Mouse (Mus musculus) Patski (cell line): ENCODE data around the gene Ing2. TPM values are rescaled to one million over a fixed set of nuclear protein-coding genes. Genes with fewer than 3 reads are reported as not detected.

Experiments
- ATAC-seq: fragments of 100-300 bp; one replicate; pipeline ENCODE4 v1.8.0; 2021
- CTCF ChIA-PET: fragments of 350-600 bp; sonication (Branson Sonifier 250); formaldehyde crosslinking; loops from one replicate; lab custom pipeline; 2022; ENCODE audit warnings: inconsistent platforms; lab: Charles Lee
- POLR2A ChIA-PET: fragments of 350-600 bp; sonication (Branson Sonifier 250); formaldehyde crosslinking; loops from one replicate; lab custom pipeline; 2022; ENCODE audit warnings: antibody characterized with exemption, inconsistent platforms; lab: Charles Lee
- DNase-seq: peaks from one replicate; pipeline ENCODE4 v3.0.0-alpha.2; 2011; ENCODE audit warnings: low read depth, low spot score
- H3K27me3 ChIP-seq: fragments of 371-371 bp; one replicate; pipeline ENCODE4 v1.5.1; 2021
- CTCF ChIP-seq: fragments of 100-300 bp; IDR thresholded peaks from one replicate; pipeline ENCODE4 v1.5.1; 2021
- in situ Hi-C: fragments of 300-500 bp; cut with MboI; formaldehyde crosslinking; loops from 3 replicates; pipeline ENCODE4 v1.11.1; 2018; ENCODE audit warnings: low pct_unique_long_range_greater_than_20kb, mixed read lengths
- polyA plus RNA-seq: library from polyadenylated mRNA; unstranded; gene quantifications from one replicate; pipeline ENCODE4 v1.2.3, GENCODE M21; 2021

Ing2 gene
- polyA plus RNA-seq = 27.2 TPM

DNA sequence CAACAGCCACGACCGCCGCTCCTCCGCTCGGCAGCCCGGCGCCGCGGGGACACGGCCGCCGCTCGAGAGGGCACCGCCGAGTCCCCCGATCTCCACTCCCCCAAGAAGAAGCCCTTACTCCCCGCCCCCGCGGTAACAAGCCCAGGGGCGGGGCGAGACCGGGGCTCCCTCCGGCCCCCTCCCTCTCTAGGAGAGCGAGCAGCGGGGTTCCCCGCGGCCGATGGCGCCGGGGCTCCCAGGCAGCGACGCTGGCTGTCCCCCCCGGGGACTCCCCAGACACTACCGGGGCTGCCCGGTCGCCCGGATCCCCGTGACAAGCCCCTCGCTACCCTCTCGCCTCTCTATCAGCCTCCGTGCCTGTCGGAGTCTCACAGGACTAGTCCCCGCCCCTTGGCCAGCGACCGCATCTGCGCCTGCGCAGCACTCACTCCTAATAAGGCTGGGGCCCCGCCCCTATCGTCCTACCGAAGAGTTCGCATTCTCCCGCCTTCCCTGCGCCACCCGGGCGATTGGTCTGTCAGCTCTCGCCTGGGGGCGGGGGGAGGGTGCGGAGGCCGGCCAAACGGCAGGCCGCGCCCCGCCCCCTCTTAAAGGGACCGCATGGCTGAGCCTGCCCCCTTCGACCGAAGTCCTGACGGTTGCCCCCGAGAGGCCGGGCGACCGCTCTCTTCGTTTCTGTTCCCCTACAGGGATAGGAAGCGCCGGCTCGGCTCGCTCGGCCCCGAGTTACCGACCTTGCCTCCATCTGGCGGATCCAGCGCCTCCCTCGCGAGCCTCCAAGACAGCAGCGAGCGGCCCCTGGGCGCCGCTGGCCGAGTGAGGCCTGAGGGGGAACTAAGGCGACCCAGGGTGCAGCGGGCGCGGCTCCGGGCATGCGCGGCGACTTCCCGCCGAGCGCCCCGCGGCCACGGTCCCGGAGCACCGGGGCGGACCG lies at the start of gene Ing2:
TSS of gene Ing2 (minus strand) at position 780 of the 934 bp plus-strand sequence.
- no peaks in the 10 kb centered on the region for H3K27me3 ChIP-seq
- ATAC-seq = peak; percentile 79
- ChIA-PET POLR2A (interaction anchor here (0.6 to 0.7 kb wide), 4 partner anchors 11 to 957 kb away, joined by 3 to 4 read pairs (median 4); no protein-coding TSS in a partner anchor), CTCF (no interaction called here)
- no peak for TF ChIP-seq CTCF
- peak; percentile 97 for DNase-seq
- in situ Hi-C loops = loop anchor here (5.0 to 25.0 kb wide), 2 partner anchors 143 to 663 kb away; partner anchors contain the start of genes Rwdd4a and Trappc11

DNA sequence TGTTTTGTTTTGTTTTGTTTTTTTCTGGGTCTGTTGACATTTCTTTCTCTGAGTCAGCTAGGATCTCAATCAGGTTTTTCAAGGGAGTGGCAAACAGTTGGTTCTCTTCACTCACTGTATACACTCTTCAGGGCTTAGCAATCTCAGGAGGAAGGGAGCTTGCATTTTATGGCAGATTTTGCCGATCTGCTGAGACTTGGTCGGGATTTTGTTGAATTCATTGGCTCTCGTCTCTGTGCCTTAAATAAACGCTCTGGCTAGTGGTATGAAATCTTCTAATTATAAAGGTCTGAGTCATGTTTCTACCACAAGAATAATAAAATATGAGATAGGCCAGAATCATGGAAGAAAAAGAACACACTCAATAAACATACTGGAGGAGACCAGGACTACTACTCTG lies 46.3 kb upstream of the Ing2 start:
- ATAC-seq = no peak
- no peaks in the 10 kb centered on the region for H3K27me3 ChIP-seq
- DNase-seq = no peak
- in situ Hi-C loops = no loop called here
- POLR2A ChIA-PET = no interaction called here
- TF ChIP-seq CTCF = no peak
- CTCF ChIA-PET = interaction anchor here (0.7 to 1.9 kb wide), 3 partner anchors 9 to 22 kb away, joined by 3 to 7 read pairs (median 3); no protein-coding TSS in a partner anchor

DNA sequence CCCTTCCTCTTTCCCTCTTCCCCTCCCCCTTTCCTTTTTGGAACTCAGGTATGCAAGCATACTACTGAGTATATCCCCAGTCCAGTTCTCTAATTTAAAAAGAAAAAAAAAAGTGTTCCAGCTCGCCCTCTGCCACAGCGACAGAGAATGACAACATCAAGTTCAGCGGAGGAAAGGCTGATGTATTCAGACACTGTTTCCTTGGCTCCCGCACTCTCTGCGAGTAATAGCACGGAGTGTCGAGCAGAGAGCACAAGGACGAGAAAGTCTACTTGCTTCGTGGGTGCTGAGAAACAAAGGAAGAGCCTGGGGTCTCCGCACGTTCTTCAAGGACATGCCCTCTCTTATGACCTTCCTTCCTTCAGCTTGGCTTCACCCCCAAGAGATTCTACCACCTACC lies 43.3 kb upstream of the Ing2 start:
- H3K27me3 ChIP-seq = no peaks in the 10 kb centered on the region
- no peak for TF ChIP-seq CTCF
- CTCF ChIA-PET = no interaction called here
- DNase-seq (no peak), ATAC-seq (no peak)
- in situ Hi-C loops = no loop called here
- POLR2A ChIA-PET = no interaction called here

DNA sequence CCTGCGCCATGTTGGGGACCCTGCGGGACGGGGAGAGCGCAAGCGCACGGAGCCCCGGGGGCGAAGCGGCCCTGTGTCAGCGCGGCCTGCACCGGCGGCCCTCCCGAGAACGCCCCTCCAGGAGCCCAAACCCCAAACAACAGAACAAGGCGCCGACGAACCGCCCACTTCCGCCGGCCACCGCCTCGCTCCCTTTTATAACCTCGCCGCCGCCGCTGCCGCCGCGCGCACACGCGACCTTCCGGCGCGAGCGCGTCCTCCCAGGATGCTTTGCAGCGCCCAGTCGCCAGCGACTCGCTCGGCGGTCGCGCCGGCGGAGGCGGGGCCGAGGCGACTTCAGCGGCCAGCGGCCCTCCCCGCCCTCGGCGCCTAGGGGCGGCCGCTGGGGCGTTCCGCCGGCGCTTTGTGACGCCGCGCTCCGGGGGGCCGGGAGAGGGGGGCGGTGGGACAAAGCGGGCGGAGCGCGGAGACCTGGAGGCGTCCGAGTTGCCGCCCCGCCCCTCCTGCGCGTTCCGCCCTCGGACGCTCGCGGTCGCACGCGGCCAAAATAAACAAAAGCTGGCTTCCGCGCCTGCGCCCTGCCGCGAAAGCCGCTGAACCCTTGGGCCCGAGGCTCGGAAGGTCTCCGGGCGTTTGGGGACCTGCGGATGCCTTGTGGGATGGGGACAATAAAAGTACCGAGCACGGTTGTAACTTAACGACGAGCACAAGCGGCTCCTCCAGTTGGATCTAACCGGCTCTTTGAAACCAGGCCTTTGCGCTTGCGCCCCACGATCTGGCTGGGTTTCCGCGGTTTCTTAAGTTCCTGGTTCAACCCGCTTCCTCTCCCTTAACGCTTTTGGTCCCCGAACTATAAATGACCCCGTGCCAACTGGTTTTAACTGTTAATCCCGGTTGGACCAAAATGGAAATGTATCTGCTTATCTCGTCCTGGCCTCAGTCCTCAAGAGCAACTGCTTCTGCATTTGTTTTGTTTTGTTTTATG lies 38.7 kb upstream of the Ing2 start, which contains the start of gene Cdkn2aip:
TSS of gene Cdkn2aip (minus strand) at position 172 of the 985 bp plus-strand sequence.
- ChIA-PET POLR2A (no interaction called here), CTCF (no interaction called here)
- TF ChIP-seq CTCF = no peak
- in situ Hi-C loops = no loop called here
- ATAC-seq (peak; percentile 89), DNase-seq (peak; percentile 67)
- no peaks in the 10 kb centered on the region for H3K27me3 ChIP-seq

DNA sequence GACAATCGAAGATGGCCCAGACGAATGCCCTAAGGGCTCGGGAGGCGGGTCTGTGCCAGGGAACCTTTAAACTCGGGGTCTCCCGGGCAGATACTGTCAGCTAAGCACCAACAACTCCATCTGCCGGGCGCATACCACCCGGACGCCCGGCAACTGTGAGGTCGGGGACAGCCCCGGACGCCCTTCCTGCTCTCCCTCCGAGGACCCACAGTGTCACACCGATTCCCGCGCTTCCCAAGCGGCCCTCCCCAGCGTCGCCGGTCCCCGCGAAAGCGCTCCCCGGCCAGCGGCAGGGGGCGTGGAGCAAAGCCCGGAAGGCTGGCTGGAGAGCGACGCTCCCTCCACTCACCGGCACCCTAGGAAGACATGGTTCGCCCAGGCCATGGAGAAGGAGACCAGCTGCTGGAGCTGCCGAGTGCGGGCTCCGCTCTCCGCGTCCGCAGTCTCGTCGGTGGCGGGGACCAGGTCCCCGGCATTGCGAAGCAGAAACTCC lies 37.9 kb upstream of the Ing2 start:
- POLR2A ChIA-PET = no interaction called here
- no peak for DNase-seq
- peak; percentile 41 for ATAC-seq

DNA sequence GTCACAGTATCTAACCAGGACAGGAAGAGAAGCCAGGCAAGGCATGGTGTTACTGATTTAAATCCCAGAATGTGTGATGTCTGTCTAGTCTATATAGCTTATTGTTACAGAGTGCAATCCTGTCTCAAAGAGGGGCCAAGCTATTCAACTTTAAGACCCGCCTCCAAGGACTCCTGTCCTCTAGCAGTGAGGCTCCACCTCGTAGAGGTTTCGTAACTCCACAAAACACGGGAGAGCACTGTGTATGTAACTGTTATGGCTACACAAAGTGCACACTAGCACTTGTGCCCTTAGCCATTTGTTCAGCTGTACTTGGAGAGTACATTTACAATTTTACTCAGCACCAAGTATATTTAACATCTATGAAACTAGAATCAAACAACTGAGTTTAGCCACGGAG lies 32.8 kb upstream of the Ing2 start:
- no peak for ATAC-seq
- TF ChIP-seq CTCF = no peak
- no peak for DNase-seq
- no peaks in the 10 kb centered on the region for H3K27me3 ChIP-seq
- POLR2A ChIA-PET = no interaction called here
- in situ Hi-C loops = no loop called here
- CTCF ChIA-PET = no interaction called here

More for the DNA sequence above, 37.9 kb upstream of the Ing2 start:
- in situ Hi-C loops = no loop called here
- TF ChIP-seq CTCF = no peak
- no peaks in the 10 kb centered on the region for H3K27me3 ChIP-seq
- CTCF ChIA-PET = no interaction called here

DNA sequence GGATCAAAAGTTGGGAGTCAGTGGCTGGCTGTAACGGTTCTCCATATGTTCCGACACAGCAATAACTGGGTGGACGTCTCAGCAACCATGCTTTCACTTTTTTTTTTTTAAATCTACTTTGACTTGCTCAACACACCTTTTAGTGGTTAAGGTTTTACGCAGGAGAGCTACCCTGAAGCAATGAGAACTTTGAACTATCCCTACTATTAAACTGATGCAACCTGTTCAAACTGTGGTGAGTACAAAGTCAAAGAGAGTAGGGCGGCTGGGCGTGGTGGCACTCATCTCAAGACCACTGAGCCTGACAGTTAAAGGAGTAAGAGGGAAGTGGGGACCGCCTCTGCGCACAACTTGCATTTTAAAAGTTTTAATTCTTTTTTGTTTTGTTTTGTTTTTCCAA lies 31.4 kb upstream of the Ing2 start:
- DNase-seq (no peak), ATAC-seq (no peak)

DNA sequence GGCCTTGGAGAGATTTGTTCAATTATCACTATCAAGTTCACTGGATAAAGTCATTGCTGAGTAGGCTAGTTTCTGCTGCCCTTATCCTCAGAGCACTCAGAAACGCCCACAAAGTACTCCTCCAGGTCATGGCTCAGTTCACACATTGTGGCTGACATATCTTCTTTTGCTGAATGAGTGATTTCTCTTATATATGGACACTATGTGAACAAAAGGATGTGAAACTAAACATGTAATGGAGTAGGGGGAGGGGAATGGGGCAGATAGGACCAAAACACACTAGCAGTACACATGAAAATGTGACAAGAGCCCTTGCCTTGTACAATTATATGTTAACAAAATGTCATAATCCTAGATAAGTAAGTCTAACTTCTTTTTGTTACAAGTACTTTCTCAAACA lies 27.0 kb upstream of the Ing2 start:
- DNase-seq (no peak), ATAC-seq (no peak)
- CTCF ChIA-PET = no interaction called here
- POLR2A ChIA-PET = no interaction called here
- H3K27me3 ChIP-seq = no peaks in the 10 kb centered on the region
- in situ Hi-C loops = no loop called here
- no peak for TF ChIP-seq CTCF

More for the DNA sequence above, 31.4 kb upstream of the Ing2 start:
- POLR2A ChIA-PET = no interaction called here
- TF ChIP-seq CTCF = no peak
- H3K27me3 ChIP-seq = no peaks in the 10 kb centered on the region
- CTCF ChIA-PET = no interaction called here
- in situ Hi-C loops = no loop called here

DNA sequence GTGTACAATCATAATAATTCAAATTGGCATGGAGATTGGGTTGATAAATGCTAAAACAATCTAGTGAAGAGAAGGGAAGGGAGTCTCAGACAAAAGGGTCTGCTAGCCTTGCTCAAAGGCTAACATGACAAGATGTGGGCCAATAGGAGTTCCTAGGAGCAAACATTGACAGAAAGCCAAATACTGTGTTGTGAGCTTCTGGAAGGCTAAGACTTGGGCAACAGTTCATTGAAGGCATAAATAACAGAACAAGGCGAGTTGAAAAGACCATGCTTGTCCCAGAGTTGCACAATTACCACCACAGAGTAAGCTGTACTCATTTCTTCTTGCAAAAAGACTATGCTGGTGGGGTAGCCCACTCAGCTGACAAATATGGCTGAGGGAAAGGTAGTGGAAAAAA lies 22.3 kb upstream of the Ing2 start:
- H3K27me3 ChIP-seq = no peaks in the 10 kb centered on the region
- POLR2A ChIA-PET = interaction anchor here (0.5 to 0.7 kb wide), 2 partner anchors 122 to 412 kb away, joined by 3 to 8 read pairs; no protein-coding TSS in a partner anchor
- ATAC-seq = no peak
- CTCF ChIA-PET = interaction anchor here (1.0 kb wide), 1 partner anchor 12 kb away, joined by 3 read pairs; no protein-coding TSS in a partner anchor
- no peak for DNase-seq
- in situ Hi-C loops = loop anchor here (25.0 kb wide), 1 partner anchor 685 kb away; no protein-coding TSS in a partner anchor
- TF ChIP-seq CTCF = no peak
